ENCODE assay signal across 9 mouse cellular contexts in genomic region chr6:149311044-149311443, GRCm38 (mm10). TPM values are rescaled to one million over a fixed set of nuclear protein-coding genes. Genes with fewer than 3 reads are reported as not detected.
DNase-seq lines count a peak whose midpoint lies in the region; ATAC-seq and TF ChIP-seq lines count a peak whose summit lies in the region.
"Had no signal": no experiment of that assay in that cellular context is flagged by ENCODE, and none has a peak within 500 bp of the region (broad histone marks: within the 10 kb centered on the region; RNA-seq: fewer than 3 reads in every experiment).

No protein-coding gene starts in this region.

- H3K79me2 ChIP-seq in MEL (ENCODE audit: control insufficient read depth, insufficient read depth, low read length, poor library complexity) = peaks cover 8% of the 10 kb centered on the region

- peak overlapping the region; percentile 92 for H3K4me3 ChIP-seq in heart, embryonic 15.5 days
- H3K4me3 ChIP-seq in MEL (ENCODE audit: control insufficient read depth in 1 of 2, insufficient read depth in 1 of 2, low read depth in 2 of 2, low read length in 2 of 2) = peak overlapping the region; percentile 16 to 92; a peak in 2 of 4 replicates
- no peak overlapping the region for H3K4me3 ChIP-seq in hindbrain, embryonic 12.5 days

- peaks cover 17% of the 10 kb centered on the region for H3K4me1 ChIP-seq in heart, embryonic 15.5 days (replicated peaks)
- H3K4me1 ChIP-seq in MEL (ENCODE audit: control insufficient read depth in 1 of 2, insufficient read depth in 2 of 2, low read length in 2 of 2) = peaks cover 9 to 19% of the 10 kb centered on the region in 2 experiments
- peaks cover 16% of the 10 kb centered on the region for H3K4me1 ChIP-seq in hindbrain, embryonic 12.5 days

- TF ChIP-seq CTCF in MEL (IDR thresholded peaks at IDR 0.05 in 2 of 3, conservative IDR thresholded peaks at IDR 0.05 in 1 of 3; ENCODE audit: control insufficient read depth in 1 of 3, insufficient read depth in 1 of 3, low read depth in 2 of 3, low read length in 3 of 3, poor library complexity in 1 of 3, severe bottlenecking in 1 of 3) = no peak

- H3K27me3 ChIP-seq in heart, embryonic 15.5 days = no peaks in the 10 kb centered on the region
- H3K27me3 ChIP-seq in MEL (ENCODE audit: control insufficient read depth in 1 of 2, insufficient read depth in 2 of 2, low read length in 2 of 2) = no peaks in the 10 kb centered on the region
- no peaks in the 10 kb centered on the region for H3K27me3 ChIP-seq in hindbrain, embryonic 12.5 days

- TF ChIP-seq EP300 in MEL (IDR thresholded peaks at IDR 0.05; ENCODE audit: low read depth in 1 of 2, low read length in 2 of 2) = peak in 1 of 2 experiments; percentile 34; a peak in 1 of 4 replicates

- intact Hi-C loops in heart, postnatal 36 days (cut with DNase I) = loop anchor here (2.0 kb wide), 1 partner anchor 364 kb away; the partner anchor contains the start of gene Sinhcaf

- peaks cover 17% of the 10 kb centered on the region; the same call in 1 of the 2 replicates for H3K36me3 ChIP-seq in heart, embryonic 15.5 days
- H3K36me3 ChIP-seq in MEL (ENCODE audit: control insufficient read depth in 1 of 2, insufficient read depth in 2 of 2, low read length in 2 of 2) = peaks cover 0 to 44% of the 10 kb centered on the region in 2 experiments; a peak in 2 of 4 replicates
- peaks cover 19% of the 10 kb centered on the region for H3K36me3 ChIP-seq in hindbrain, embryonic 12.5 days

- peak overlapping the region; percentile 65 for H3K4me2 ChIP-seq in heart, embryonic 15.5 days
- peak overlapping the region; percentile 69 for H3K4me2 ChIP-seq in hindbrain, embryonic 12.5 days (replicated peaks)

- no peak for TF ChIP-seq POLR2A in MEL (IDR thresholded peaks at IDR 0.05; ENCODE audit: control insufficient read depth in 1 of 2, insufficient read depth in 1 of 2, low read depth in 1 of 2, low read length in 2 of 2, poor library complexity in 1 of 2)

- H3K27ac ChIP-seq in heart, embryonic 15.5 days = no peak overlapping the region
- H3K27ac ChIP-seq in MEL (ENCODE audit: control insufficient read depth, low read depth, low read length) = peak overlapping the region; percentile 50
- no peak overlapping the region for H3K27ac ChIP-seq in hindbrain, embryonic 12.5 days

- 0 out of 2 replicates have a peak, but pooled peaks cover under 1% of the 10 kb centered on the region for H3K9me3 ChIP-seq in heart, embryonic 15.5 days (replicated peaks)
- H3K9me3 ChIP-seq in MEL (replicated peaks; ENCODE audit: insufficient read depth, low read length) = no peaks in the 10 kb centered on the region
- no peaks in the 10 kb centered on the region for H3K9me3 ChIP-seq in hindbrain, embryonic 12.5 days (replicated peaks)

- TF ChIP-seq RAD21 in MEL (IDR thresholded peaks at IDR 0.05; ENCODE audit: low read depth, low read length) = no peak

- DNase-seq in heart, postnatal 36 days = no peak
- DNase-seq in MEL (ENCODE audit: low read depth, low spot score) = peak; percentile 61
- no peak for DNase-seq in ovary, postnatal 36 days (ENCODE audit: low spot score)
- DNase-seq in cerebellum, adult 11-12 months = no peak
- DNase-seq: cerebellum, adult 8-10 months had no signal

- 71% methylated on average over 2 of the region's 2 CpGs for WGBS in heart, embryonic 15.5 days
- WGBS in hindbrain, embryonic 12.5 days = 82% methylated on average over 2 of the region's 2 CpGs

- H3K9ac ChIP-seq in heart, embryonic 15.5 days = no peak overlapping the region
- peak overlapping the region; percentile 87 for H3K9ac ChIP-seq in MEL (ENCODE audit: control insufficient read depth, low read depth, low read length, poor library complexity, severe bottlenecking)
- no peak overlapping the region for H3K9ac ChIP-seq in hindbrain, embryonic 12.5 days

- no peak for ATAC-seq in heart, embryonic 15.5 days (replicated peaks; ENCODE audit: insufficient number of reproducible peaks, insufficient read depth, low FRiP score, low read depth)
- no peak for ATAC-seq in hindbrain, embryonic 12.5 days (ENCODE audit: low FRiP score)
- peak; percentile 68 for ATAC-seq in megakaryocyte-erythroid progenitor cell, adult 5-6 weeks (replicated peaks; ENCODE audit: low FRiP score, low TSS enrichment, poor library complexity, severe bottlenecking)
- ATAC-seq in inflammation-experienced regulatory T-cells, adult 6 months = no peak

TF ChIP-seq in MEL, 35 proteins besides CTCF, POLR2A, EP300 and RAD21:
- TF ChIP-seq ZNF384 (IDR thresholded peaks at IDR 0.05; ENCODE audit: low read depth, low read length) (no peak), RCOR1 (IDR thresholded peaks at IDR 0.05; ENCODE audit: low read depth, low read length) (no peak; the same call in 1 of the 2 replicates), TCF12 (IDR thresholded peaks at IDR 0.05; ENCODE audit: low read depth, low read length) (0 out of 2 replicates have a peak, but pooled peaks have one; percentile 17), MYC (IDR thresholded peaks at IDR 0.05; ENCODE audit: low read depth, low read length) (no peak), NRF1 (IDR thresholded peaks at IDR 0.05; ENCODE audit: insufficient read depth, low read depth, low read length, poor library complexity, severe bottlenecking) (no peak), MYB (IDR thresholded peaks at IDR 0.05; ENCODE audit: low read depth, low read length) (no peak), KAT2A (conservative IDR thresholded peaks at IDR 0.05; ENCODE audit: low read depth, low read length) (no peak), MXI1 (IDR thresholded peaks at IDR 0.05; ENCODE audit: low read depth, low read length) (no peak; the same call in 1 of the 2 replicates), USF2 (IDR thresholded peaks at IDR 0.05; ENCODE audit: borderline replicate concordance in 1 of 2, insufficient read depth in 1 of 2, low read depth in 1 of 2, low read length in 2 of 2) (no peak), POLR2AphosphoS2 (IDR thresholded peaks at IDR 0.05; ENCODE audit: low read length) (no peak), UBTF (IDR thresholded peaks at IDR 0.05; ENCODE audit: borderline replicate concordance, insufficient read depth, low read depth, low read length) (no peak), BHLHE40 (IDR thresholded peaks at IDR 0.05; ENCODE audit: borderline replicate concordance, low read depth, low read length) (no peak), NELFE (IDR thresholded peaks at IDR 0.05; ENCODE audit: low read depth, low read length) (no peak), GATA1 (IDR thresholded peaks at IDR 0.05; ENCODE audit: low read depth, low read length) (peak; percentile 48; the same call in 1 of the 2 replicates), ZKSCAN1 (IDR thresholded peaks at IDR 0.05; ENCODE audit: low read depth, low read length) (no peak), MAFK (IDR thresholded peaks at IDR 0.05; ENCODE audit: borderline replicate concordance, low read depth, low read length) (no peak), ZMIZ1 (IDR thresholded peaks at IDR 0.05; ENCODE audit: low read depth, low read length) (no peak), MAZ (IDR thresholded peaks at IDR 0.05; ENCODE audit: low read depth, low read length) (no peak), USF1 (IDR thresholded peaks at IDR 0.05; ENCODE audit: low read depth, low read length) (no peak), ETS1 (IDR thresholded peaks at IDR 0.05; ENCODE audit: low read depth, low read length) (no peak), SMC3 (IDR thresholded peaks at IDR 0.05; ENCODE audit: low read depth, low read length) (no peak), E2F4 (IDR thresholded peaks at IDR 0.05; ENCODE audit: borderline replicate concordance, low read depth, low read length) (no peak), MAX (IDR thresholded peaks at IDR 0.05; ENCODE audit: low read length) (no peak), TAL1 (IDR thresholded peaks at IDR 0.05; ENCODE audit: low read length) (peak; percentile 64), HCFC1 (IDR thresholded peaks at IDR 0.05; ENCODE audit: low read depth, low read length) (no peak), JUND (IDR thresholded peaks at IDR 0.05; ENCODE audit: low read depth, low read length) (no peak)

RNA-seq across cellular contexts. Expression of gene Resf1, which starts 1.8 kb away (rescaled TPM):
- polyA plus RNA-seq in heart, embryonic 15.5 days (2015; fragmentation: Nextera tagmentation; extraction: Ambion mirVana) = 25.5 and 26.2 TPM in 2 replicates
- total RNA-seq in heart, postnatal 36 days (2021) = 10 to 100 TPM; 25.9 to 26.0 TPM
- total RNA-seq in MEL (2012; rRNA removed) = 12.8 and 12.9 TPM in 2 replicates
- polyA plus RNA-seq in MEL (2012; ENCODE audit: insufficient read depth in 1 of 2, insufficient read length in 2 of 2, low read depth in 1 of 2, low replicate concordance in 2 of 2, missing spikeins in 1 of 2) = 100 to 1,000 TPM in 1 of 2 experiments, 10 to 100 TPM in 1; 20.4 to 103 TPM
- polyA plus RNA-seq in hindbrain, embryonic 12.5 days (2016; fragmentation: Nextera tagmentation; extraction: Ambion mirVana) = 36.9 and 50.1 TPM in 2 replicates
- total RNA-seq in megakaryocyte-erythroid progenitor cell, adult 5-6 weeks (2014; fragmentation: Nextera tagmentation) = 48.3 and 72.8 TPM in 2 replicates
- total RNA-seq in megakaryocyte-erythroid progenitor cell, adult 5-6 weeks (2017) = 64.1 and 71.6 TPM in 2 replicates
- 100 to 1,000 TPM; 169 to 237 (median 199) TPM for polyA plus RNA-seq in inflammation-experienced regulatory T-cells, adult 6 months (2017; shearing (Covaris generic))
